Mouse (Mus musculus) embryonic facial prominence, embryonic 14.5 days (tissue): ENCODE data around the gene Slc26a11. TPM values are rescaled to one million over a fixed set of nuclear protein-coding genes. Genes with fewer than 3 reads are reported as not detected.
A peak's percentile ranks its signal among the peaks of the same experiment; 100 is the strongest.

ENCODE experiments used
- ATAC-seq: fragments of 200-750 bp; cut with Nextera tagmentation; 2 replicates; pipeline ENCODE4 v1.8.0; 2017; ENCODE audit warnings: low read depth, moderate number of reproducible peaks, moderate TSS enrichment
- DNase-seq: peaks from one replicate; pipeline ENCODE4 v3.0.0-alpha.2; 2015; ENCODE audit warnings: low spot score
- H3K27ac ChIP-seq: fragments of 300-500 bp; sonication (generic); replicated peaks from 2 replicates; pipeline ENCODE4 v1.5.1; 2014; ENCODE audit warnings: low read depth, mild to moderate bottlenecking, low read length, moderate library complexity
- H3K27me3 ChIP-seq: fragments of 300-500 bp; sonication (generic); replicated peaks from 2 replicates; pipeline ENCODE4 v1.6.1; 2014; ENCODE audit warnings: low read length; ENCODE audit not compliant: control insufficient read depth, insufficient read depth
- H3K36me3 ChIP-seq: fragments of 300-500 bp; sonication (generic); 2 replicates; pipeline ENCODE4 v1.6.1; 2014; ENCODE audit warnings: low read length, mixed read lengths; ENCODE audit not compliant: control insufficient read depth, insufficient read depth
- H3K4me1 ChIP-seq: fragments of 300-500 bp; sonication (generic); 2 replicates; pipeline ENCODE4 v1.6.1; 2014; ENCODE audit warnings: antibody characterized with exemption, low read length; ENCODE audit not compliant: control insufficient read depth, insufficient read depth
- H3K4me2 ChIP-seq: fragments of 300-500 bp; sonication (generic); 2 replicates; pipeline ENCODE4 v1.6.1; 2014; ENCODE audit warnings: low read depth, mild to moderate bottlenecking, low read length, moderate library complexity, mixed read lengths
- H3K4me3 ChIP-seq: fragments of 300-500 bp; sonication (generic); 2 replicates; pipeline ENCODE4 v1.5.1; 2014; ENCODE audit warnings: low read depth, mild to moderate bottlenecking, low read length
- H3K9ac ChIP-seq: fragments of 300-500 bp; sonication (generic); 2 replicates; pipeline ENCODE4 v1.6.1; 2014; ENCODE audit warnings: low read depth, mild to moderate bottlenecking, low read length, moderate library complexity, mixed read lengths
- H3K9me3 ChIP-seq: fragments of 300-500 bp; sonication (generic); 2 replicates; pipeline ENCODE4 v1.6.1; 2016; ENCODE audit warnings: low read length; ENCODE audit not compliant: control insufficient read depth
- WGBS: fragments of 180-500 bp; shearing (Covaris S2); extraction: QIAGEN DNeasy Blood & Tissue Kit; methylation state at CpG from one replicate; pipeline ENCODE4 v1.1.7; 2014; 5-methylcytosine and 5-hydroxymethylcytosine counted together
- polyA plus RNA-seq: library from polyadenylated mRNA; unstranded; fragments of >200 nt; fragmentation: Nextera tagmentation; extraction: Ambion mirVana; gene quantifications from 2 replicates; pipeline ENCODE4 v1.2.1, GENCODE M21; 2014

Slc26a11 gene
- polyA plus RNA-seq, 1 experiment from 2014 or later, result 7.8 TPM

- DNase-seq (no peak), ATAC-seq (no peak)
- H3K9me3 ChIP-seq, result no peaks in the 10 kb centered on the region
- 67% methylated on average over 1 of the region's 1 CpGs for WGBS
- H3K27me3 ChIP-seq, result no peaks in the 10 kb centered on the region
- no peaks in the 10 kb centered on the region for H3K4me1 ChIP-seq
- no peak overlapping the region for H3K4me2 ChIP-seq
- no peak overlapping the region for H3K27ac ChIP-seq
- H3K9ac ChIP-seq, result no peak overlapping the region
- no peak overlapping the region for H3K4me3 ChIP-seq
- no peaks in the 10 kb centered on the region for H3K36me3 ChIP-seq
These were observed 30.3 kb upstream of the Slc26a11 start for GRCm38 (mm10) chr11:119325068-119325467.

GRCm38 (mm10) chr11:119330592-119330991, 24.8 kb upstream of the Slc26a11 start:
- Histone ChIP-seq H3K27me3 (no peaks in the 10 kb centered on the region), H3K4me2 (no peak overlapping the region), H3K4me1 (no peaks in the 10 kb centered on the region), H3K4me3 (no peak overlapping the region), H3K9ac (no peak overlapping the region), H3K27ac (no peak overlapping the region), H3K36me3 (no peaks in the 10 kb centered on the region), H3K9me3 (no peaks in the 10 kb centered on the region)
- 60% methylated on average over 3 of the region's 4 CpGs for WGBS
- DNase-seq (no peak), ATAC-seq (no peak; the same call in 1 of the 2 replicates)

GRCm38 (mm10) chr11:119331970-119332369, 23.4 kb upstream of the Slc26a11 start:
- H3K27me3 ChIP-seq, result no peaks in the 10 kb centered on the region
- H3K27ac ChIP-seq, result no peak overlapping the region
- no peak overlapping the region for H3K9ac ChIP-seq
- DNase-seq, result no peak
- H3K4me3 ChIP-seq, result no peak overlapping the region
- no peak overlapping the region for H3K4me2 ChIP-seq
- no peaks in the 10 kb centered on the region for H3K36me3 ChIP-seq
- H3K4me1 ChIP-seq, result no peaks in the 10 kb centered on the region
- 36% methylated on average over 3 of the region's 3 CpGs for WGBS
- no peak for ATAC-seq
- no peaks in the 10 kb centered on the region for H3K9me3 ChIP-seq

- Histone ChIP-seq H3K9me3 (no peaks in the 10 kb centered on the region), H3K4me2 (no peak overlapping the region), H3K4me1 (no peaks in the 10 kb centered on the region), H3K27me3 (no peaks in the 10 kb centered on the region), H3K27ac (no peak overlapping the region), H3K36me3 (no peaks in the 10 kb centered on the region), H3K4me3 (no peak overlapping the region), H3K9ac (no peak overlapping the region)
- WGBS, result 83% methylated on average over 10 of the region's 10 CpGs
- peak; percentile 35; the same call in 1 of the 2 replicates for ATAC-seq
- DNase-seq, result no peak
These were observed 16.9 kb upstream of the Slc26a11 start for GRCm38 (mm10) chr11:119338271-119339059.

- Histone ChIP-seq H3K4me1 (no peaks in the 10 kb centered on the region), H3K27ac (no peak overlapping the region), H3K4me2 (no peak overlapping the region), H3K9ac (no peak overlapping the region), H3K9me3 (no peaks in the 10 kb centered on the region), H3K36me3 (no peaks in the 10 kb centered on the region), H3K27me3 (no peaks in the 10 kb centered on the region), H3K4me3 (no peak overlapping the region)
- WGBS, result 54% methylated on average over 5 of the region's 5 CpGs
- DNase-seq (no peak), ATAC-seq (no peak)
These were observed 16.2 kb upstream of the Slc26a11 start for GRCm38 (mm10) chr11:119339179-119339578.

- 5% methylated on average over 5 of the region's 5 CpGs for WGBS
- H3K4me1 ChIP-seq, result no peaks in the 10 kb centered on the region
- DNase-seq (peak; percentile 89), ATAC-seq (peak; percentile 64)
- no peak overlapping the region for H3K27ac ChIP-seq
- H3K4me3 ChIP-seq, result no peak overlapping the region
- H3K36me3 ChIP-seq, result no peaks in the 10 kb centered on the region
- H3K27me3 ChIP-seq, result no peaks in the 10 kb centered on the region
- H3K4me2 ChIP-seq, result no peak overlapping the region
- no peaks in the 10 kb centered on the region for H3K9me3 ChIP-seq
- H3K9ac ChIP-seq, result no peak overlapping the region
These were observed 15.7 kb upstream of the Slc26a11 start for GRCm38 (mm10) chr11:119339637-119340036.

- Histone ChIP-seq H3K4me1 (no peaks in the 10 kb centered on the region), H3K9ac (no peak overlapping the region), H3K36me3 (no peaks in the 10 kb centered on the region), H3K4me2 (no peak overlapping the region), H3K4me3 (no peak overlapping the region), H3K9me3 (no peaks in the 10 kb centered on the region), H3K27ac (no peak overlapping the region), H3K27me3 (no peaks in the 10 kb centered on the region)
- DNase-seq (no peak), ATAC-seq (no peak)
- 87% methylated on average over 8 of the region's 8 CpGs for WGBS
These were observed 11.2 kb upstream of the Slc26a11 start for GRCm38 (mm10) chr11:119344178-119344577.

- Histone ChIP-seq H3K4me3 (no peak overlapping the region), H3K9ac (no peak overlapping the region), H3K4me1 (no peaks in the 10 kb centered on the region), H3K4me2 (no peak overlapping the region), H3K36me3 (no peaks in the 10 kb centered on the region), H3K9me3 (no peaks in the 10 kb centered on the region), H3K27me3 (no peaks in the 10 kb centered on the region), H3K27ac (no peak overlapping the region)
- ATAC-seq (no peak), DNase-seq (no peak)
- WGBS, result 72% methylated on average over 6 of the region's 6 CpGs
These were observed 10.5 kb upstream of the Slc26a11 start for GRCm38 (mm10) chr11:119344865-119345264.

GRCm38 (mm10) chr11:119347125-119347524, 8.2 kb upstream of the Slc26a11 start:
- ATAC-seq (no peak), DNase-seq (no peak)
- 81% methylated on average over 4 of the region's 4 CpGs for WGBS
- H3K36me3 ChIP-seq, result no peaks in the 10 kb centered on the region
- H3K9ac ChIP-seq, result no peak overlapping the region
- no peak overlapping the region for H3K27ac ChIP-seq
- no peaks in the 10 kb centered on the region for H3K27me3 ChIP-seq
- H3K4me2 ChIP-seq, result no peak overlapping the region
- no peaks in the 10 kb centered on the region for H3K4me1 ChIP-seq
- H3K4me3 ChIP-seq, result no peak overlapping the region
- H3K9me3 ChIP-seq, result no peaks in the 10 kb centered on the region
